Mouse (Mus musculus): ENCODE measurements around the gene Gpn3.

The Gpn3 gene

DNA sequence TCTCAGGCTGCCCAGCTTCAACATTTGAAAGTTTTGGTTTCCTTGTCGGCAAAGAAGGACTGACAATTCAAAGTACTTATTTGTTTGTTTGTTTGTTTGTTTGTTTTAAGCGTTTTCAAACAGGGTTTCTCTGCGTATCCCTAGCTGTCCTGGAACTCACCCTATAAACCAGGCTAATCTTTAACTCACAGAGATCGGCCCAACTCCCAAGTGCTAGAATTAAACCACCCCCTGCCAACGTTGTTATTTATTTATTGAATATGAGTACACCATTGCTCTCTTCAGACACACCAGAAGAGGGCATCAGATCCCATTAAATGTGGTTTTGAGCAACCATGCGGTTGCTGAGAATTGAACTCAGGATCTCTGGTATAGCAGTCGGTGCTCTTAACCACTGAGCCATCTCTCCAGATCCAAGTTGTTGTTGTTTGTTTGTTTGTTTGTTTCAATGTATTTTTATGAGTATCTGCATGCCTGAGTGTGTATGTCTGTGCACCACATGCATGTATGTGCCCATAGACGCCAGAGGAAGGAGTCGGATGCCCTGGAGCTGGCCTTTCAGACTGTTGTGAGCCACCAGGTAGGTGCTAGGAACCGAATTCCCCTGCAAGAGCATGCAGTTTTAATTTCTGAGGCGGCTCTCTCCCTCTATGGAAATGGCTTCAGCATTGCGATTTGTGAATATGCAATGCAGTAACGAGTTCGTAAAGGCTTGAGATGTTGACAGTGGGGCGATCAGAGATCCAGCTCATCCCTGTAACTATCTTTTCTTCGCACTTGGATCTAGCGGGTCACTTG is 49.8 kb downstream of the Gpn3 start, which contains the start of gene Anapc7:
Gene Anapc7, plus strand, starts transcription at position 423 of the 798 bp plus-strand sequence.
- no peak for DNase-seq (ENCODE audit: low spot score in 2 of 2)

DNA sequence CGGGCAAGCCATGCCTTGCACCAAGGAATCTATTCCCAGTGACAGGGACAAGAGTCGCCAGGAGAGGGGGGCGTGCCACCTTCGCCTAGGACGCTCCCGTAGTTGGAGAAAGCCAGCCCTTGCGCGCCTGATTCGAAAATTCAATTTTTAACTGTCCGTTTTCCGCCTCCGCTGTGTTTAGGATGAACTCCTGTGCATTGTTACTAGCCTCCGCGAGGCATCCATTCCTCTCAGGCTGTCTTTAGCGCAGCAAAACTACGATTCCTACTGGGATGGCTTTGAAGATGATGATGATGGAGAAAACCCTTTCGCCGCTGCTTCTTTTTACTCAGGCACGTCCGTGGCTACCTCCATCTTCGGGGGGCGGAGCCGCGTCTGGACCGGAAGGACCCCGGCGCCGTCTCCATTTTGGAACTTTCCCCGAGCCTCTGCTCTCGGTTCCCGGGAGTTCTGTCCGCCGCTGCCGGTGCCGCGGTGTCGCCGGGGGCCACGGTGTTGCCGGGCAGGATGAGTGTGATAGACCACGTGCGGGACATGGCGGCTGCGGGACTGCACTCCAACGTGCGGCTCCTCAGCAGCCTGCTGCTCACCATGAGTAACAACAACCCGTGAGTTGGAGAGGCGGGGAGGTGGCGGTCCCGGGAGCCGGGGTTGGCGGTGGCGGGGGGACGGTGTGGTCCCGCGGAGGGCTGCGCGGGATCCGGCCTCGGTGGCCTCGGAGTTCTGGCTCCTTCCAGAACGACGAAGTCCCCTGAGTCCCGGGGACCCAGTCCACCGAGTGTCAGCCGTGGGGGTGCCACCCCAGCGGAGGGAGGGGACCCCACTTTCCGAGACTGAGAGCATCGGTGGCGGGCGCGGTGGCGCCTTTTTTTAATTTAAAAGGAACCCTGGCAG is 50.6 kb downstream of the Gpn3 start:
- peak; percentile 76 to 78 for DNase-seq (ENCODE audit: low spot score in 2 of 2)

DNA sequence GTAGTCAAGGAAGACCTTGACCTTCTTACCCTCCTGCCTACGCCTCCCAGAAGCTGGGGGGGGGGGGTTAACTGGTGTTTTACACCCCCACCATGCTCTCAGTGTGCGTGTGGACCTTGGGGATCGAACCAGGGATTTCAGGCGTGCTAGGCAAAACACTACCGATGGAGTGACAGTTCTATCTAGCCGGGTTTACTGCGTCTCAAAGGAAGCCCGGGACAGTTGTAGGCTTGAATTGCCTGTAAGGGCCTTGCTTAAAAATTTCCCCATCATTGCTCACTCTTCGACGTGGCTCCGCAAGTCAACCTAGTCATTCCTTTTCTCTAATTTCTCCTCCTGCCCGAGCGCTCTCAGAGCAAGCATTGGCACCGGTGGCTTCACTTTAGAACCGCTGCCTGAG is 51.4 kb downstream of the Gpn3 start:
- DNase-seq (ENCODE audit: low spot score in 2 of 2), result no peak

DNA sequence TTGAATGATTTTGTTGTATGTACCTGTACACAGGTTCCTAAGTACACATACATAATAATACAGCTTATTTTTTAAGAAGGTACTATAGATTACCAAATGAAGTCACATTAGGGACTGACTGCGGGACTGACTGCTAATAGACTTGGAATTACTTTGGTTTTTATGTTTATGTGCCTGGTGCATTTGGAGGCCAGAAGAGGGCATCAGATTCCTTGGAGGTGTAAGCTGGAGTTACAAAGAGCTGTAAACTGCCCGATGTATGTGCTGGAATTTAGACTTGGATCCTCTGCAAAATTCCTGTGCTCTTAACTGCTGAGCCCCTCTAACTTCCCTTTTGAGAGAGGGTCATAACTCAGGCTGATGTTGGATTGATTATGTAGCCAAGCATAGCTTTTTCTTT is 53.9 kb downstream of the Gpn3 start:
- no peak for DNase-seq (ENCODE audit: low spot score in 2 of 2)

DNA sequence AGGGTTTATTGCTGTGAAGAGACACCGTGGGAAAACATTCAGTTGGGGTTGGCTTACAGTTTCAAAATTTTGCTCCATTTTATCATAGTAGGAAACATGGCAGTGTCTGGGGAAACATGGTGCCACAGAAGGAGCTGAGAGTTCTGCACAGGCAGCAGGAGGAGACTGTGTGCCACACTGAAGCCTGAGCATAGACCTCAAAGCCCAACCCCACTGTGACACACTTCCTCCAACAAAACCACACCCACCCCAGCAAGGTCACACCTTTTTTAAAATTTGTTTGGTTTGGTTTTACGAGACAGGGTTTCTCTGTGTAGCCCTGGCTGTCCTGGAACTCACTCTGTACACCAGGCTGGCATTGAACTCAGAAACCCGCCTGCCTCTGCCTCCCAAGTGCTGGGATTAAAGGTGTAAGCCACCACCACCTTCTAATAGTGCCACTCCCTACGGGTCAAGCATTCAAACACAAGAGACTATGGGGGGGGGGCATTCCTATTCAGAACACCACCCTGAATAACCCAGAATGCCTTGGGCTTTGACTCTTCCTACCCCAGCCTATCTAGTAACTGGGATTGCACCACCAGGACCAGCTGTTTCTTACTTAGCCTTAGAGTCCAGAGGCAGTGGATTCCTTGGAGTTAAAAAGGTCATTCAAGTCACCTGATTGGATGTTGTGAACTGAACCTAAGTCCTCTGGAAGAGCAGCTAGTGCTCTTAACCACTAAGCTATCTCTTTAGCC is 58.5 kb downstream of the Gpn3 start:
- DNase-seq (ENCODE audit: low spot score in 2 of 2), result no peak

DNA sequence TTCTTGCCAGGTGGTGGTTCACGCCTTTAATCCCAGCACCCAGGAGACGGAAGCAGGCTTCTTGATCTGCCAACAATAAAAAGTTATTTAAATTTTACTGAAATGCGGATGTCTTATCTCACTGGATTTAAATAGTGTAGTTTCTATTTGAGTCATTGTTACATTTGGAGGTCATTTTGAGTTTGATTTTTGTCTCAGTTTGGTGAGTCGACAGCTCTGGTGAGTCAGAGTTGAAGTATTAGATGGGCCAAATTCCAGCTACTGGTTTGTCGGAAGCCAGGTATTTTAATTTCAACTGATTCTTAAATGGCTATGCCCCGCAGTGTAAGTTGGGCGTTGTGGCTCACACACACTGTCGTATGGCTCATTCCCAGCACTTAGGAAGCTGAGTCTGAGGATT is 59.5 kb downstream of the Gpn3 start:
- no peak for DNase-seq (ENCODE audit: low spot score in 2 of 2)

Measured in right cerebral cortex, postnatal 36 days (tissue).